Mouse (Mus musculus) liver, embryonic 11.5 days (tissue): ENCODE results near the gene Exoc2. TPM values are rescaled to one million over a fixed set of nuclear protein-coding genes. Genes with fewer than 3 reads are reported as not detected.
A peak's percentile ranks its signal among the peaks of the same experiment; 100 is the strongest.

Experiments used
- ATAC-seq: fragments of 200-750 bp; cut with Nextera tagmentation; replicated peaks from 2 replicates; pipeline ENCODE4 v1.8.0; 2017; ENCODE audit warnings: moderate number of reproducible peaks, mild to moderate bottlenecking, moderate TSS enrichment, moderate library complexity; ENCODE audit not compliant: low FRiP score
- DNase-seq: peaks from one replicate; pipeline ENCODE4 v3.0.0-alpha.2; 2017; ENCODE audit warnings: low spot score
- H3K27ac ChIP-seq: fragments of 300-500 bp; sonication (generic); 2 replicates; pipeline ENCODE4 v1.5.1; 2014; ENCODE audit warnings: mild to moderate bottlenecking, low read depth, low read length, control low read depth
- H3K27me3 ChIP-seq: fragments of 300-500 bp; sonication (generic); replicated peaks from 2 replicates; pipeline ENCODE4 v1.6.1; 2014; ENCODE audit warnings: low read length, mixed read lengths; ENCODE audit not compliant: control insufficient read depth, insufficient read depth
- H3K36me3 ChIP-seq: fragments of 300-500 bp; sonication (generic); 2 replicates; pipeline ENCODE4 v1.6.1; 2014; ENCODE audit warnings: mild to moderate bottlenecking, low read length, moderate library complexity, mixed read lengths; ENCODE audit not compliant: control insufficient read depth, insufficient read depth
- H3K4me1 ChIP-seq: fragments of 300-500 bp; sonication (generic); replicated peaks from 2 replicates; pipeline ENCODE4 v1.6.1; 2014; ENCODE audit warnings: low read length, mixed read lengths; ENCODE audit not compliant: control insufficient read depth, insufficient read depth
- H3K4me2 ChIP-seq: fragments of 300-500 bp; sonication (generic); 2 replicates; pipeline ENCODE4 v1.6.1; 2014; ENCODE audit warnings: mild to moderate bottlenecking, control low read depth, moderate library complexity
- H3K4me3 ChIP-seq: fragments of 300-500 bp; sonication (generic); 2 replicates; pipeline ENCODE4 v1.5.1; 2014; ENCODE audit warnings: low read depth, low read length, control low read depth
- H3K9ac ChIP-seq: fragments of 300-500 bp; sonication (generic); 2 replicates; pipeline ENCODE4 v1.6.1; 2014; ENCODE audit warnings: low read depth, low read length, control low read depth
- H3K9me3 ChIP-seq: fragments of 300-500 bp; sonication (generic); 2 replicates; pipeline ENCODE4 v1.6.1; 2016; ENCODE audit warnings: low read length, inconsistent platforms, mixed read lengths; ENCODE audit not compliant: control insufficient read depth
- WGBS: fragments of 180-500 bp; shearing (Covaris S2); extraction: QIAGEN DNeasy Blood & Tissue Kit; methylation state at CpG from one replicate; pipeline ENCODE4 v1.1.7; 2014; 5-methylcytosine and 5-hydroxymethylcytosine counted together
- polyA plus RNA-seq: library from polyadenylated mRNA; unstranded; fragments of >200 nt; fragmentation: Nextera tagmentation; extraction: Ambion mirVana; gene quantifications from 2 replicates; pipeline ENCODE4 v1.2.1, GENCODE M21; 2014

The Exoc2 gene
- polyA plus RNA-seq, 1 experiment from 2014 or later, result 28.4 TPM

DNA sequence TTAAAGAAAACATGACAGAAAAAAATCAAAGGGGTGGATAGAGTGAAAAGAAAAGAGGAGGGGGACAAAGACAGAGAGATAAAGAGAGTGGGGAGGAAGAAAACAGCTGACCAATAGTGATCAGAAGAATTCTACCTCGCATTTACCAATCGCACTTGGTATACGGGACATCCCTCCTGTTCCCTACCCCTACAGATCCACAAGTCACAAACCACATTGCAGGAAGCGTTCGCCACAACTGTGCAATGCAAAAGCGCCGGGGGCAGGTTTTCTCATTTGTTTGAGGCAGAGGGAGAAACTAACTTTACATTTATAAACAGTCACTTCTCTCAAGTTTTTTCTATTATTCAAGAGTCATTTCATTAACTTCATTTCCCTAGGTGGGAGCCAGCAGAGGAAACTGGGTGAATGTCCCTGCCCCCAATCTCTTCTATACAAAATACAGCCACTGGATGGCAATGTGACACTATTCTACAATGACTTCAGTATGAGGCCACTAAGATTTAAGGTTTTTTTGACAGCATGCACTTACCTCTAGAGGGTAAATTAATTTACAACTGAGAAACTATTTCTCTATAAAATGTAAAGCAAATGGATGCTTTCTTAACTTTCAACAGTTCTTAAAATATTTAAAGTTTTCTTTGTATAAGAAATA, 72.4 kb downstream of the Exoc2 start:
- ATAC-seq, result no peak
- peaks cover 3% of the 10 kb centered on the region; the same call in 1 of the 2 replicates for H3K36me3 ChIP-seq
- no peaks in the 10 kb centered on the region for H3K4me1 ChIP-seq
- no peak overlapping the region for H3K4me3 ChIP-seq
- no peaks in the 10 kb centered on the region for H3K27me3 ChIP-seq
- no peak overlapping the region for H3K4me2 ChIP-seq
- H3K27ac ChIP-seq, result no peak overlapping the region
- no peak overlapping the region for H3K9ac ChIP-seq
- H3K9me3 ChIP-seq, result no peaks in the 10 kb centered on the region
- no peak for DNase-seq
- 80% methylated on average over 7 of the region's 7 CpGs for WGBS

DNA sequence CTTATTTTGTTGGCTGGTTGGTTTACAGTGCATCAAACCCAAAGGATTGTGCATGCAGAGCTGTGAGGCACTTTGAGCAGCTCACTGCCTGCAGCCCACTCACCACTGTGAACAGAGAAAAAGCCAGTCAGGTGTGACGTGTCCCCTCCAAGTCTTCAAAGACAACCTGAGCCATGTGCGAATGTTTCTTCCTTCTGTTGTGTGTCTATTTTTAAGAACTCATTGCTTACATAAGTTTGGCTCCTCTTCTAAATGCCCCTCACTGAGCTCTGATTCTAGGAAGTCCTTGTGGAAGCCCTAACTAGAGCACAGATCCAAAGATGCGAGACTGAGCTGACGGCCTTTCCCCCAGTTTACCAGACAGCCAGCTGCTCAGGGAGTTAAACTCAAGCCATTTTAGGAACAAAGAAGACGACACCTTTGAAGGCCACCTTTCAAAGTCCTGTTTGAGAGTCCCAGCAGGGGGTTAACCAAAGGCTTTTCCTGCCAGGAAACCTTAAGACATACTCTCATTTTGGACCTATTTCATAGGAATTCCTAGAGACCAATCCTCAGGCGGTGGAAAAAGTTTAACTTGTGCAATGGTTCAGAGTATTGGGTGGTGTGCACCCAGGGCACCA, 79.8 kb downstream of the Exoc2 start:
- ATAC-seq (no peak), DNase-seq (no peak)
- Histone ChIP-seq H3K9me3 (no peaks in the 10 kb centered on the region), H3K4me2 (no peak overlapping the region), H3K27ac (no peak overlapping the region), H3K9ac (no peak overlapping the region), H3K4me3 (no peak overlapping the region), H3K27me3 (no peaks in the 10 kb centered on the region), H3K4me1 (no peaks in the 10 kb centered on the region), H3K36me3 (0 out of 2 replicates have a peak, but pooled peaks cover 3% of the 10 kb centered on the region)
- WGBS, result 78% methylated on average over 6 of the region's 6 CpGs

DNA sequence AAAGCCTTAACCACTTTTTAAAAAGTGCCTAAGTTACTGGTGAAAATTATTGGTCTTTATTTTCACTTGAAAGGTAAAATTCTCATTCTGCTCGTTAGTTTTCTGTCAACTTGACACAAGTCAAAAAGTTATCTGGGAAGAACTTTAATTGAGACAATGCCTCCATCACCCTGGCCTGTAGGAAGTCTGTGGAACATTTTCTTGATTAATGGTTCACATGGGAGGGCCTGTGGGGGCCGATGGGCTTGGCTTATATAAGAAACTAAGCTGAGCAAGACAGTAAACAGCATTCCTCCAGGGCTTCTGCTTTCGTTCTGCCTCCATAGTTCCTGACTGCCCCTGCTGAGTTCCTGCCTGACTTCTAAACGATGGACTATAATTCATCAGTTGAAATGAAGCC, 81.6 kb downstream of the Exoc2 start:
- H3K4me2 ChIP-seq, result no peak overlapping the region
- H3K9ac ChIP-seq, result no peak overlapping the region
- 0 out of 2 replicates have a peak, but pooled peaks cover 3% of the 10 kb centered on the region for H3K36me3 ChIP-seq
- no peaks in the 10 kb centered on the region for H3K9me3 ChIP-seq
- H3K4me1 ChIP-seq, result no peaks in the 10 kb centered on the region
- DNase-seq, result no peak
- no peak overlapping the region for H3K4me3 ChIP-seq
- H3K27me3 ChIP-seq, result no peaks in the 10 kb centered on the region
- 72% methylated on average over 4 of the region's 4 CpGs for WGBS
- H3K27ac ChIP-seq, result no peak overlapping the region
- no peak for ATAC-seq

DNA sequence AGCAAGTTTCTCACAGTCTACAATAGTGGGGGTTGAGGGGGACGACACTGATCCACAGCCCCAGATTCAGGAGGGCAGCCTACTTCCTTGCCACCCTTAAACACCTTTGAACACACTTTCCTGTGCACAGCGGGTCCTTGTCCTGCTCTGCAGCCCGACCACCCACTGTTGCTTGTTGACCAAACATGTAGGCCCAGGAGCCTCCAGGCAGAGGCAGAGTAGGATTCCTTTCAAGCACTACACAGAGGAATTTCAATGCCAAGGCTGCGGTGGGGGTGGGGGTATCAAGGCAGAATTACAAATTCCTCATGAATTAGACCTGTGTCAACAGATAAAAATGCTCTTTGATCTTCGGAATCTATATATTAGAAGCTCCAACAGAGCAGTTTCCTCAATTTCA, 82.7 kb downstream of the Exoc2 start:
- Histone ChIP-seq H3K9ac (no peak overlapping the region), H3K9me3 (no peaks in the 10 kb centered on the region), H3K36me3 (0 out of 2 replicates have a peak, but pooled peaks cover 3% of the 10 kb centered on the region), H3K4me1 (no peaks in the 10 kb centered on the region), H3K27ac (no peak overlapping the region), H3K27me3 (no peaks in the 10 kb centered on the region), H3K4me2 (no peak overlapping the region), H3K4me3 (no peak overlapping the region)
- ATAC-seq, result no peak
- 74% methylated on average over 5 of the region's 5 CpGs for WGBS
- DNase-seq, result no peak

DNA sequence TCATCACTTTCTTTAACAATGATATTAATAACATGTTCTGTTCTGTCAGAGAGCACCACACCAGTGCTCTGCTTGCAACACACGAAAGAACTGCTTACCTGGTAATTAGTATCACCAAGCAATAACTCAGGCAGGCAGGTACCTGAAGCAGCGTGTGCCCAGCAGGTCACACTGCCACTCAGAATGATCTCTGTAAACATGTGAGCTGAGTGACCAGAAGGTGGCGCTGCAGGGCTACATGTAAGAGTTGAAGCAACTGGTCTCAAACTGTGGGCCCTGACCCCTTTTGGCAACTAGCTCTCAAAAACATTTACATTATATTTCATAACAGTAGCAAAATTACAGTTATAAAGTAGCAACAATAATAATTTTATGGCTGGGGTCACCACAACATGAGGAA, 85.4 kb downstream of the Exoc2 start:
- no peaks in the 10 kb centered on the region for H3K9me3 ChIP-seq
- no peak overlapping the region for H3K4me3 ChIP-seq
- H3K9ac ChIP-seq, result no peak overlapping the region
- no peaks in the 10 kb centered on the region for H3K36me3 ChIP-seq
- peak; percentile 41 for DNase-seq
- ATAC-seq, result no peak; the same call in 1 of the 2 replicates
- H3K4me1 ChIP-seq, result no peaks in the 10 kb centered on the region
- H3K4me2 ChIP-seq, result no peak overlapping the region
- H3K27ac ChIP-seq, result no peak overlapping the region
- WGBS, result 11% methylated on average over 3 of the region's 3 CpGs
- no peaks in the 10 kb centered on the region for H3K27me3 ChIP-seq

DNA sequence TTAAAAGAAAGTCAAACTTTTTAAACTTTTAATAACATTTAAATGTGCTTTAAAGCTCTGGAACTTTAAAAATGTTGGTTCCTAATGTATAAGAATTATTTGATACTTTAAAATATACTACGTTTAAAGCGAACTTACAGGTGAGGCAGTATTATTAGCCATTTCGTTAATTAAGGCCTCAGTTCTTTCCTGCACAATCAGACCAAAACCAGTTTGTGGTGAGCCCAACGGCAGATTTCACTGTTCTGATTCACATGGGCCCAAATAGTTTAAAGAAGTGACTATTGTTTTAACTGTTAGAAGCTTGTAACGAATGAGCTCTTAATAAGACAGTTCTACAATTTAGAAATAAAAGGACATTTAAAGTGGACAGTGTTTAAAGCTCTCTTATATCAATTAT, 93.6 kb downstream of the Exoc2 start:
- Histone ChIP-seq H3K27me3 (no peaks in the 10 kb centered on the region), H3K9me3 (no peaks in the 10 kb centered on the region), H3K4me1 (no peaks in the 10 kb centered on the region), H3K36me3 (no peaks in the 10 kb centered on the region; the same call in 1 of the 2 replicates), H3K4me2 (no peak overlapping the region), H3K9ac (no peak overlapping the region), H3K27ac (no peak overlapping the region), H3K4me3 (no peak overlapping the region)
- DNase-seq, result no peak
- no peak for ATAC-seq
- 90% methylated on average over 5 of the region's 5 CpGs for WGBS

DNA sequence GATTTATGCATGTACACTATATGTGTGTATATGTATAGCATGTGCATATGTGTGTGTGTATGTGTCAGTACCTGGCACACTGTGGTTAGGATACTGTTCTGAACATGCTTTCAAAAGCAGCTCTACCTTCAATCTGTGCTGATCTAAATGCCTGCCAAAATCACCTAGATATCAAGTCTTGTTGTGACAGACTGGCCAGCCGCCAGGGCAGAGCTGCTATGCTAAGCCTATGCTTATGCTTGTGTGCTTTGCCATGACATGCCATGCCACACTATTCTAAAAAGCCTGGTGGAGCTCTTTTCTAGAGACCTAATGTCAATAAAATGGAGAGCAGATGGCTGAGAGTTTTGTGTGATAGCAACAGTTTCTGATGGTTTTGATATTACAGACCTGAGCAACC, 94.0 kb downstream of the Exoc2 start:
- 94% methylated on average over 1 of the region's 1 CpGs for WGBS
- ATAC-seq, result no peak

DNA sequence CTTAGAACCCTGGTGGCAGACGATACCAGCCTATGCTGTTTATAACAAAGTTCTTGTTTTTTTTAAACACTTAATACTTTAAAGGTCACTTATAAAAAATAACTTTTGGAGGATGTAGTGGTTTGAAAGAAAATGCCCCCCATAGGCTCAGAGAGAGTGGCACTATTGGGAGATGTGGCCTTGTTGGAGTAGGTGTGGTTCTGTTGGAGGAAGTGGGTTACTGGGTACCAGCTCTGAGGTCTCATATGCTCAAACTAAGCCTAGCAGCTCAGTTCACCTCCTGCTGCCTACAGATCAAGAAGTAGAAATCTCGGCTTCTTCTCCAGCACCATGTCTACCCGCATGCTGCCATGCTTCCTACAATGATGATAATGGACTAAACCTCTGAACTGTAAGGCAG, 98.1 kb downstream of the Exoc2 start:
- H3K4me3 ChIP-seq, result no peak overlapping the region
- no peak overlapping the region for H3K9ac ChIP-seq
- no peak overlapping the region for H3K4me2 ChIP-seq
- peaks cover under 1% of the 10 kb centered on the region; the same call in 1 of the 2 replicates for H3K36me3 ChIP-seq
- H3K4me1 ChIP-seq, result no peaks in the 10 kb centered on the region
- ATAC-seq (no peak), DNase-seq (no peak)
- H3K9me3 ChIP-seq, result no peaks in the 10 kb centered on the region
- H3K27ac ChIP-seq, result no peak overlapping the region
- 89% methylated on average over 3 of the region's 3 CpGs for WGBS
- no peaks in the 10 kb centered on the region for H3K27me3 ChIP-seq

More for the DNA sequence above, 94.0 kb downstream of the Exoc2 start:
- H3K36me3 ChIP-seq, result no peaks in the 10 kb centered on the region; the same call in 1 of the 2 replicates
- H3K27me3 ChIP-seq, result no peaks in the 10 kb centered on the region
- H3K4me2 ChIP-seq, result no peak overlapping the region
- H3K4me3 ChIP-seq, result no peak overlapping the region
- no peak for DNase-seq
- H3K9me3 ChIP-seq, result no peaks in the 10 kb centered on the region
- H3K4me1 ChIP-seq, result no peaks in the 10 kb centered on the region
- no peak overlapping the region for H3K9ac ChIP-seq
- H3K27ac ChIP-seq, result no peak overlapping the region

DNA sequence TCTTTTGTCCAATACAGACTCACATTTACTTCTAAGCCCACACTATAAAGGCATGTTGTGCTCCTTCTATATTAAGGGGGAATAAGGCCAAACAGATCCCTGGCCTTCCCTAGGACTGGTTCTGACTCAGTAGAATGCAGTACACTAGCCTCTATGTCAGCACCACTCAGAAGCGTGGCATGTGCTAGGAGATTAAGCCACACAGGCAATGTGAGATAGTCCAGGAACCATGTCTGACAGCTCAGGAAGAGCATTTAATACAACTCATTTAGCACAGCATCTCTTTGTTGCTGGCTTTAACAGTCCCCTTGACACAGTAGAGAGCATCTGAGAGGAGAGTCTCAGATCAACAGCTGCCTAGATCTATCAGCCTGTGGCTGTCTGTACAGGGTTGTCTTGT, 100.4 kb downstream of the Exoc2 start:
- Histone ChIP-seq H3K27me3 (no peaks in the 10 kb centered on the region), H3K27ac (no peak overlapping the region), H3K4me2 (no peak overlapping the region), H3K4me3 (no peak overlapping the region), H3K9me3 (no peaks in the 10 kb centered on the region), H3K36me3 (peaks cover 3% of the 10 kb centered on the region; the same call in 1 of the 2 replicates), H3K9ac (no peak overlapping the region), H3K4me1 (no peaks in the 10 kb centered on the region)
- WGBS, result 71% methylated on average over 1 of the region's 1 CpGs
- ATAC-seq (no peak), DNase-seq (no peak)
